Comparison of ENCODE assay signal across 8 mouse cellular contexts in the genomic region with DNA sequence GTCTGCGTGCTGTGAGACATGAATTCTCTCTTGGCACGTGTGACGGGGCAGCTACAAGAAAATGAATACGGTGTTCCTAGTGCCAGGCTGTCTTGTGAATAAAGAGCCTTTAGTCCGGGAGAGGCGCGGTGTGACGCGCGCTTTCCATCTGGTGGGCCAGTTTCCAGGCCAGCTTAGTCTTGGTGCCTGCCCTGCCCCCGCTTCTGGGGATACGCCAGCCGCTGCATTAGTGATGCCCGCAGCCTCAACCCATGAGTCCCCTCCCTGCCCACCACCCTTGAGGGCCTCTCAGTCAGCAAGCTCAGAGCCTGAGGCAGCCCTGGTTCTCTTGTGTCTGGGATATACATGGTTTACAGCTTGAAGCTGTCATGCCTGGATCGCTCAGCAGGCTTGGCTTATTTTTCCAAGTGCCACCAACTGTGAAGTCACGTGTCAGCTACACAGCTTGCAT. TPM values are rescaled to one million over a fixed set of nuclear protein-coding genes. Genes with fewer than 3 reads are reported as not detected.
DNase-seq lines count a peak whose midpoint lies in the region; ATAC-seq and TF ChIP-seq lines count a peak whose summit lies in the region.
"Had no signal": no experiment of that assay in that cellular context is flagged by ENCODE, and none has a peak within 500 bp of the region (broad histone marks: within the 10 kb centered on the region; RNA-seq: fewer than 3 reads in every experiment).

No protein-coding gene starts in this region.

- intact Hi-C loops in left cerebral cortex, postnatal 14 days (cut with DNase I): no loop called here

- peaks cover 2% of the 10 kb centered on the region; the same call in 1 of the 2 replicates for H3K4me1 ChIP-seq in embryonic facial prominence, embryonic 11.5 days (ENCODE audit: control insufficient read depth, insufficient read depth, low read length)

- H3K9ac ChIP-seq in embryonic facial prominence, embryonic 11.5 days (replicated peaks; ENCODE audit: low read length): peak overlapping the region; percentile 3

- H3K4me2 ChIP-seq in embryonic facial prominence, embryonic 11.5 days (ENCODE audit: low read depth, low read length): peak overlapping the region; percentile 52

- H3K27me3 ChIP-seq in embryonic facial prominence, embryonic 11.5 days (ENCODE audit: control insufficient read depth, insufficient read depth, low read length): no peaks in the 10 kb centered on the region
- no peaks in the 10 kb centered on the region for H3K27me3 ChIP-seq in splenic B cell, adult 2 months (ENCODE audit: control insufficient read depth, insufficient read depth, low read length, poor library complexity, severe bottlenecking)

- H3K4me3 ChIP-seq in embryonic facial prominence, embryonic 11.5 days (ENCODE audit: low read depth, low read length): no peak overlapping the region; the same call in 1 of the 2 replicates
- H3K4me3 ChIP-seq: erythroblast, embryonic 14.5 days had no signal

- H3K36me3 ChIP-seq in embryonic facial prominence, embryonic 11.5 days (replicated peaks; ENCODE audit: control insufficient read depth, insufficient read depth, low read depth, low read length): no peaks in the 10 kb centered on the region
- no peaks in the 10 kb centered on the region for H3K36me3 ChIP-seq in splenic B cell, adult 2 months (ENCODE audit: control insufficient read depth, insufficient read depth, low read length, poor library complexity, severe bottlenecking)

- 0 out of 2 replicates have a peak, but pooled peaks cover 4% of the 10 kb centered on the region for H3K9me3 ChIP-seq in embryonic facial prominence, embryonic 11.5 days (replicated peaks; ENCODE audit: control insufficient read depth, low read length)

- no peak for TF ChIP-seq CTCF in brain, embryonic 14.5 days (IDR thresholded peaks at IDR 0.05; ENCODE audit: borderline replicate concordance, extremely low read depth, insufficient read depth, insufficient read length)

- peak; percentile 98 for DNase-seq in brain, embryonic 14.5 days (ENCODE audit: low read depth)
- DNase-seq in embryonic facial prominence, embryonic 11.5 days (ENCODE audit: low spot score): peak; percentile 60
- peak; percentile 39 to 65 for DNase-seq in heart, adult 18-20 months
- DNase-seq in kidney, adult 11 months: peak; percentile 71
- DNase-seq in left cerebral cortex, postnatal 14 days (ENCODE audit: low spot score in 2 of 2): peak; percentile 89 to 96
- DNase-seq in splenic B cell, adult 2 months (ENCODE audit: low read depth, low spot score): peak; percentile 43

- no peak overlapping the region for H3K27ac ChIP-seq in embryonic facial prominence, embryonic 11.5 days (replicated peaks; ENCODE audit: low read depth, low read length)

- peak; percentile 77 for ATAC-seq in embryonic facial prominence, embryonic 11.5 days (replicated peaks; ENCODE audit: insufficient number of reproducible peaks, low FRiP score, low TSS enrichment, low read depth)
- ATAC-seq in megakaryocyte-erythroid progenitor cell, adult 5-6 weeks (replicated peaks; ENCODE audit: low FRiP score, low TSS enrichment, poor library complexity, severe bottlenecking): peak; percentile 27; the same call in 1 of the 2 replicates

- no peak for TF ChIP-seq POLR2A in brain, embryonic 14.5 days (IDR thresholded peaks at IDR 0.05; ENCODE audit: borderline replicate concordance, extremely low read depth, insufficient read depth, insufficient read length, poor library complexity, severe bottlenecking)

- WGBS in embryonic facial prominence, embryonic 11.5 days: under 1% methylated on average over 16 of the region's 16 CpGs

RNA-seq across cellular contexts. Expression of gene Fam120a, which starts 48.5 kb away (rescaled TPM):
- polyA plus RNA-seq in brain, embryonic 14.5 days (2012; rRNA removed): 53.8 and 63.0 TPM in 2 replicates
- 22.1 and 24.3 TPM in 2 replicates for polyA plus RNA-seq in embryonic facial prominence, embryonic 11.5 days (2014; fragmentation: Nextera tagmentation; extraction: Ambion mirVana)
- total RNA-seq in heart, adult 18-20 months (2021): 100 to 1,000 TPM; 102 to 104 TPM
- 100 to 1,000 TPM; 127 to 130 TPM for total RNA-seq in left cerebral cortex, postnatal 14 days (2021)
- 186 and 189 TPM in 2 replicates for total RNA-seq in megakaryocyte-erythroid progenitor cell, adult 5-6 weeks (2014; fragmentation: Nextera tagmentation)
- 134 and 158 TPM in 2 replicates for total RNA-seq in megakaryocyte-erythroid progenitor cell, adult 5-6 weeks (2017)

Comparison
In these comparisons a context has a peak if more than half of its experiments do, and no peak if none do; other contexts are left out.
1. DNase-seq: peak in every context shown above with its lines; median percentile 98 in brain, embryonic 14.5 days; 92 in left cerebral cortex, postnatal 14 days; 71 in kidney, adult 11 months; 60 in embryonic facial prominence, embryonic 11.5 days; 52 in heart, adult 18-20 months; 43 in splenic B cell, adult 2 months.